Mouse (Mus musculus) spleen, postnatal 4 days (tissue): Measurements from ENCODE around the gene Trip4.

Experiments
- DNase-seq, 2 experiments: peaks; one replicate each; pipeline ENCODE4 v3.0.0; 2022; ENCODE audit warnings: low spot score in 2 of 2

The Trip4 gene

GRCm38 (mm10) chr9:65834628-65835354, 73.8 kb downstream of the Trip4 start:
- no peak for DNase-seq

- DNase-seq: no peak
Measured at GRCm38 (mm10) chr9:65833640-65834039, 75.0 kb downstream of the Trip4 start.

GRCm38 (mm10) chr9:65833230-65833629, 75.4 kb downstream of the Trip4 start:
- DNase-seq: no peak

GRCm38 (mm10) chr9:65832041-65832440, 76.6 kb downstream of the Trip4 start:
- DNase-seq: no peak

- DNase-seq: no peak
Measured at GRCm38 (mm10) chr9:65831164-65831563, 77.4 kb downstream of the Trip4 start.

- no peak for DNase-seq
Measured at GRCm38 (mm10) chr9:65830255-65830654, 78.3 kb downstream of the Trip4 start.

- peak in 1 of 2 experiments; percentile 28 for DNase-seq
Measured at GRCm38 (mm10) chr9:65829410-65829809, 79.2 kb downstream of the Trip4 start.

- DNase-seq: no peak
Measured at GRCm38 (mm10) chr9:65828511-65828910, 80.1 kb downstream of the Trip4 start.

GRCm38 (mm10) chr9:65828016-65828403, 80.6 kb downstream of the Trip4 start:
- DNase-seq: no peak

GRCm38 (mm10) chr9:65827344-65828015, 81.1 kb downstream of the Trip4 start, which contains the start of gene Zfp609:
Zfp609 (minus strand) TSS chr9:65827564.
- DNase-seq: peak; percentile 95 to 99

- DNase-seq: peak; percentile 36 to 77
Measured at GRCm38 (mm10) chr9:65826588-65827343, 81.8 kb downstream of the Trip4 start.

GRCm38 (mm10) chr9:65826226-65826587, 82.4 kb downstream of the Trip4 start:
- peak in 1 of 2 experiments; percentile 14 for DNase-seq

GRCm38 (mm10) chr9:65823716-65824462, 84.7 kb downstream of the Trip4 start:
- DNase-seq: no peak

- no peak for DNase-seq
Measured at GRCm38 (mm10) chr9:65822011-65822410, 86.6 kb downstream of the Trip4 start.

- no peak for DNase-seq
Measured at GRCm38 (mm10) chr9:65820301-65820700, 88.3 kb downstream of the Trip4 start.

GRCm38 (mm10) chr9:65818402-65818801, 90.2 kb downstream of the Trip4 start:
- DNase-seq: no peak

- no peak for DNase-seq
Measured at GRCm38 (mm10) chr9:65812841-65813240, 95.8 kb downstream of the Trip4 start.

- no peak for DNase-seq
Measured at GRCm38 (mm10) chr9:65811784-65812183, 96.8 kb downstream of the Trip4 start.

- DNase-seq: no peak
Measured at GRCm38 (mm10) chr9:65807818-65808217, 100.8 kb downstream of the Trip4 start.

GRCm38 (mm10) chr9:65807251-65807650, 101.3 kb downstream of the Trip4 start:
- DNase-seq: no peak

GRCm38 (mm10) chr9:65799770-65800169, 108.8 kb downstream of the Trip4 start:
- DNase-seq: no peak

- no peak for DNase-seq
Measured at GRCm38 (mm10) chr9:65795651-65796050, 112.9 kb downstream of the Trip4 start.
